Mouse (Mus musculus) gastrocnemius, adult 2 months (tissue): Measurements from ENCODE around the gene Gm21974. TPM values are rescaled to one million over a fixed set of nuclear protein-coding genes. Genes with fewer than 3 reads are reported as not detected.

Experiments used
- DNase-seq: peaks from one replicate; pipeline ENCODE4 v3.0.0; 2022
- H3K27ac ChIP-seq: fragments of 200-600 bp; 2 replicates; pipeline ENCODE4 v1.8.1; 2022; ENCODE audit warnings: mild to moderate bottlenecking
- H3K4me3 ChIP-seq: fragments of 200-600 bp; 2 replicates; pipeline ENCODE4 v1.8.1; 2022; ENCODE audit warnings: mild to moderate bottlenecking, moderate library complexity
- CTCF ChIP-seq: fragments of 200-600 bp; IDR thresholded peaks from 2 replicates; pipeline ENCODE4 v1.8.1; 2022; ENCODE audit warnings: antibody characterized with exemption, mild to moderate bottlenecking, moderate library complexity
- intact Hi-C: fragments of 180-260 bp; cut with DNase I; formaldehyde crosslinking; loops from one replicate; pipeline ENCODE4 v1.15.1; 2025
- total RNA-seq, 2 experiments: library from RNA; stranded (reverse); gene quantifications; 2 replicates each; pipeline ENCODE4 v1.2.3; 2021

Gene Gm21974
- total RNA-seq, 2 experiments from 2014 or later = not detected

GRCm38 (mm10) chr7:127928596-127928995, 33.3 kb upstream of the Gm21974 start:
- DNase-seq = no peak
- no peak for TF ChIP-seq CTCF
- H3K4me3 ChIP-seq = no peak overlapping the region
- no peak overlapping the region for H3K27ac ChIP-seq
- intact Hi-C loops = no loop called here

- TF ChIP-seq CTCF = no peak
- Histone ChIP-seq H3K4me3 (no peak overlapping the region), H3K27ac (no peak overlapping the region)
- no peak for DNase-seq
- intact Hi-C loops = no loop called here
These were observed 32.5 kb upstream of the Gm21974 start for GRCm38 (mm10) chr7:127927726-127928125.

GRCm38 (mm10) chr7:127926846-127927245, 31.6 kb upstream of the Gm21974 start:
- TF ChIP-seq CTCF = no peak
- no peak overlapping the region for H3K27ac ChIP-seq
- DNase-seq = no peak
- no peak overlapping the region for H3K4me3 ChIP-seq
- intact Hi-C loops = no loop called here

GRCm38 (mm10) chr7:127926066-127926465, 30.8 kb upstream of the Gm21974 start:
- no peak overlapping the region for H3K4me3 ChIP-seq
- no peak for TF ChIP-seq CTCF
- intact Hi-C loops = no loop called here
- H3K27ac ChIP-seq = no peak overlapping the region
- DNase-seq = no peak

GRCm38 (mm10) chr7:127925252-127925651, 30.0 kb upstream of the Gm21974 start:
- intact Hi-C loops = no loop called here
- Histone ChIP-seq H3K27ac (no peak overlapping the region), H3K4me3 (no peak overlapping the region)
- TF ChIP-seq CTCF = no peak
- DNase-seq = no peak

GRCm38 (mm10) chr7:127923714-127924113, 28.5 kb upstream of the Gm21974 start:
- Histone ChIP-seq H3K27ac (no peak overlapping the region), H3K4me3 (no peak overlapping the region)
- DNase-seq = no peak
- intact Hi-C loops = no loop called here
- TF ChIP-seq CTCF = no peak

- H3K4me3 ChIP-seq = no peak overlapping the region
- DNase-seq = no peak
- TF ChIP-seq CTCF = no peak
- intact Hi-C loops = no loop called here
- peak overlapping the region; percentile 25; the same call in 1 of the 2 replicates for H3K27ac ChIP-seq
These were observed 27.4 kb upstream of the Gm21974 start for GRCm38 (mm10) chr7:127922451-127923275.

- Histone ChIP-seq H3K27ac (no peak overlapping the region), H3K4me3 (no peak overlapping the region)
- intact Hi-C loops = no loop called here
- DNase-seq = no peak
- TF ChIP-seq CTCF = peak; percentile 45
These were observed 26.3 kb upstream of the Gm21974 start for GRCm38 (mm10) chr7:127921516-127921915.

- intact Hi-C loops = no loop called here
- no peak overlapping the region for H3K4me3 ChIP-seq
- DNase-seq = no peak
- H3K27ac ChIP-seq = no peak overlapping the region
- TF ChIP-seq CTCF = peak; percentile 51
These were observed 24.0 kb upstream of the Gm21974 start for GRCm38 (mm10) chr7:127919290-127919689.

GRCm38 (mm10) chr7:127918203-127918602, 22.9 kb upstream of the Gm21974 start:
- peak; percentile 55 for TF ChIP-seq CTCF
- Histone ChIP-seq H3K4me3 (no peak overlapping the region), H3K27ac (no peak overlapping the region)
- DNase-seq = no peak
- intact Hi-C loops = no loop called here

GRCm38 (mm10) chr7:127915293-127915692, 20.0 kb upstream of the Gm21974 start:
- TF ChIP-seq CTCF = no peak

GRCm38 (mm10) chr7:127912938-127913337, 17.7 kb upstream of the Gm21974 start:
- no peak for DNase-seq
- no peak for TF ChIP-seq CTCF
- intact Hi-C loops = loop anchor here (2.0 to 5.0 kb wide), 2 partner anchors 22 to 36 kb away; partner anchors contain the start of genes Zfp646 and Zfp668
- peak overlapping the region; percentile 88 for H3K4me3 ChIP-seq
- H3K27ac ChIP-seq = peak overlapping the region; percentile 98

More at GRCm38 (mm10) chr7:127915293-127915692, 20.0 kb upstream of the Gm21974 start:
- intact Hi-C loops = no loop called here
- DNase-seq = no peak
- Histone ChIP-seq H3K27ac (no peak overlapping the region), H3K4me3 (no peak overlapping the region)

- DNase-seq = peak; percentile 93
- intact Hi-C loops = loop anchor here (2.0 to 5.0 kb wide), 2 partner anchors 22 to 35 kb away; partner anchors contain the start of genes Zfp646 and Zfp668
- H3K4me3 ChIP-seq = peak within 1 kb of the TSS; percentile 88
- peak within 1 kb of the TSS; percentile 98 for H3K27ac ChIP-seq
- no peak for TF ChIP-seq CTCF
These were observed 17.1 kb upstream of the Gm21974 start, which contains the start of gene Kat8 for GRCm38 (mm10) chr7:127912190-127912871. TSS of gene Kat8 (plus strand) at chr7:127912516.
